Mouse (Mus musculus) gonadal fat pad, adult 2 months (tissue): Measurements from ENCODE around the gene Itfg1. TPM values are rescaled to one million over a fixed set of nuclear protein-coding genes. Genes with fewer than 3 reads are reported as not detected.

Experiments
- DNase-seq: peaks from one replicate; pipeline ENCODE4 v3.0.0-alpha.2; 2012; ENCODE audit warnings: low read depth
- polyA plus RNA-seq: library from polyadenylated mRNA; depleted of rRNA; stranded (reverse); fragments of >200 nt; gene quantifications from 2 replicates; pipeline ENCODE4 v1.2.3, GENCODE M21; 2012; rRNA removed

The Itfg1 gene
- polyA plus RNA-seq, 1 experiment: 23.8 TPM

- DNase-seq: no peak
Measured at GRCm38 (mm10) chr8:85730545-85730944, 110.2 kb downstream of the Itfg1 start.

- DNase-seq: no peak
Measured at GRCm38 (mm10) chr8:85717271-85717670, 123.5 kb downstream of the Itfg1 start.

- no peak for DNase-seq
Measured at GRCm38 (mm10) chr8:85716696-85717095, 124.0 kb downstream of the Itfg1 start.

GRCm38 (mm10) chr8:85706988-85707387, 133.7 kb downstream of the Itfg1 start:
- no peak for DNase-seq

- no peak for DNase-seq
Measured at GRCm38 (mm10) chr8:85700751-85701351, 139.9 kb downstream of the Itfg1 start, which contains the start of gene Neto2. Neto2 (minus strand) TSS chr8:85700924.

- no peak for DNase-seq
Measured at GRCm38 (mm10) chr8:85700101-85700750, 140.5 kb downstream of the Itfg1 start.

GRCm38 (mm10) chr8:85699051-85699450, 141.7 kb downstream of the Itfg1 start:
- DNase-seq: no peak

Other genes starting within 250 kb of the Itfg1 start
- gene Neto2, start 140.0 kb downstream of the Itfg1 start, polyA plus RNA-seq: 0.30 and 0.39 TPM in 2 replicates
- 12.7 and 17.5 TPM in 2 replicates for gene Phkb, start within 50 bp of the Itfg1 start, polyA plus RNA-seq